Mouse (Mus musculus): Measurements from ENCODE around the gene Gm525.
A peak's percentile ranks its signal among the peaks of the same experiment; 100 is the strongest.
"Not testable (repeated sequence)": the region's sequence is repeated elsewhere in the genome, so short reads cannot be mapped to it uniquely, and the experiment has no call there.

Gene Gm525

DNA sequence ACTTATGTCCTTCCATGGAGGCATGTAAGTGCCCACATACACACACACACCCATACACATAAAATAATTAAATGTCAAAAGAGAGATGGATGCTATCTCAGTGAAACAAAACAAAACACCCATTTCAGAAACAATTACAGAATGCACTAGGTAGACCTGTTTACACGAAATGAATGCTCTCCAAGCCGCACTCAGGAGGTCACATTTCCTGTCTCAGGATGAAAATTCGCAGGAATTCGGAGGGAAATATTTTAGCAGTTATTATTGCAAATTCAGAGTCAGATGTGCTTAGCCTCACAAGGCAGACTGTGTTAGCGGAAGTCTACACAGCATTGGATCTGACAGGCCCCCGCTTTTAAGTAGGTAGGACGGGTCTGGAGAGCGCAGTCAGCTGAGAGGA, at the start of gene Gm525:
Gene Gm525, plus strand, starts transcription at position 301 of the 400 bp plus-strand sequence.
- no peak for DNase-seq

DNA sequence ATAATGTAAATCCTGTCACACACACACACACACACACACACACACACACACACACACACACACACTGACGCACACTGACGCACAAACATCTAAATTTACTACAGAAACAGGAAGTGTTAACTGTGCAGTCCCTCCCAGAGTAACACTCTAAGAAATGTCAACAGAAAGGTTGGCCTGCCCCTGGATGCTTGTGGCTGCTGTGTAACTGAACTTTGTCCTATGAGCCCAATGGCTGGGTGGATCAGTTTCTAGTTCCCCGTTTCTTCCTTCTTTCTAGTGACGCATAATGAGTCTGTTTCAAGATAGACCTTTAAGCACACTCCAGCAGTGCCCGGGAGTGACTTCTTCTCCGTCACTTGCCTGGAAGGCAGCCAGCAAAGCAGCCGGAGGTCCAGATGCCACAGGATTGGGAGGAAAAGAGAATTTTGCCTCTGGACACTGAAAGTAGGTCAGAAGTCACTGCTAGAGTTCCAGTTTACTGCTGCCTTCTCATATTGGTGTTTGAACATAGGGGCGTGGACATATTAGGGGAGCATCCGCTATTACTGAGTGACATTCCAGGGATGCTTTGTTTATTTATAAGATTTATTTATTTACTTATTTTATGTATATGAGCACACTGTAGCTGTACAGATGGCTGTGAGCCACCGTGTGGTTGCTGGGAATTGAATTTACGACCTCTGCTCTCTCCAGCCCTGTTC, 49.3 kb upstream of the Gm525 start:
- DNase-seq = peak; percentile 91

- DNase-seq = no peak
These were observed 48.0 kb upstream of the Gm525 start for GRCm38 (mm10) chr11:89025603-89026002.

GRCm38 (mm10) chr11:89026117-89026516, 47.5 kb upstream of the Gm525 start:
- no peak for DNase-seq

GRCm38 (mm10) chr11:89027955-89028361, 45.7 kb upstream of the Gm525 start:
- DNase-seq = no peak

DNA sequence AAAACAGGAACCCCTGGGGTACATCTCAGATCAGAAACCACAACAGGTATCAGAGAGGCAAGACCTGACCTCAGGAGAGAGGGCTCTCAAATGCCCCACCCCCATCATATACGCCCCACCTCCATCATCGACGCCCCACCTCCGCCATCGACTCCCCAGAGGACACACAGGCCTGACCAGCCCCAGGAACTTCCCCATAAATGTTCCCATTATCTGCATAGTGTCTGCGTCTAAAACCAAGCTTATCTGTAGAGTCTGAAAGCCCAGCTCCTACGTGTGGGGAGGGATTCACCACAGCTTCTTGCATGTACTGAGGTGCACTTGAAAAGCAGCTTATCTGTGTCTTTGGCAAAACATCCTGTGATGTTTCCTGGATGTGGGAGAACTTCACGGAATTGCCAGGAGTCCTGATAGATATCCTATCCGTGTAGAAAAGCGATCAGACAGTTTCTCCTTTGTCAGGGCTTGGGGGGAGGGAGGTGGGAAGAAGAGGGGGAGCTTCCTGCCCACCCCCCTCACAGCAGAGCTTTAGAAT, 44.7 kb upstream of the Gm525 start:
- no peak for DNase-seq

DNA sequence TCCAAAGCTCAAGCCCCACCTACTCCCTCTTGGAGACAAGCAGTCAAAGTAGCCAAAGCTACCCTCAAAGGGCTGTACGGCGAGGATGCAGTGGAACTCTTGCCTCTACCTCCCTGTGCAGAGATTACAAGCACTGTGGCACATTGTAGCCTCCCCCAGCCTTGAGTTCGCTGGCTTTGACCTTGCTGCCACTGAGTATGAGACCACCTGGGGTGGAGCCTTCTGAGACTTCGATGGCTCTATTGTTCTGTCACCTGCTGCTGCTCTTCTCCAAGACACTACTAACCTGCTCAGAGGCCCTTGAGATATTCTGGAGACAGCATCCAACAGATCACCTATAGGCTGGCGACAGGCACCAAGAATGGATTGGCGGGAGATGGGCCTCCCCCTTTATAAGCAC, 43.1 kb upstream of the Gm525 start:
- no peak for DNase-seq

DNA sequence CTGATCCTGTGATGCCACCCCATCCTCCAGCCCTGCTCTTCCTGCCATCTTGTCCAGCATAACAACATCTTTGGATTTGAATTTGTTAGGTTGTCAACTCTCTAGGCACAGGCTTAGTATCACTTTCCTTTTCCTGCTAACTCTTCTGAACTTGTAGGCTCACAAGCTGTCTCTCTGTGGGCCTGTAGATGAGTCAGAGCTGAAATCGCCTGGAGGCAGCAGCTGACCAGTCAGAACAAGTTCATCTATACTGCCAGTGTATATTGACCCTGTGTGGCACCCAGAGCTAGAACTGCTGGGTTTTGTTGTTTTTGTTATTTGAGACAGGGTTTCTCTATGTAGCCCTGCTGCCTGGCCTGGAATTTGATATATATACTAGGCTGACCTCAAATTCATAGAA, 42.5 kb upstream of the Gm525 start:
- no peak for DNase-seq

- no peak for DNase-seq
These were observed 39.0 kb upstream of the Gm525 start for GRCm38 (mm10) chr11:89034592-89034991.

GRCm38 (mm10) chr11:89035552-89035951, 38.1 kb upstream of the Gm525 start:
- no peak for DNase-seq

- DNase-seq = no peak
These were observed 35.1 kb upstream of the Gm525 start for GRCm38 (mm10) chr11:89038496-89038895.

DNA sequence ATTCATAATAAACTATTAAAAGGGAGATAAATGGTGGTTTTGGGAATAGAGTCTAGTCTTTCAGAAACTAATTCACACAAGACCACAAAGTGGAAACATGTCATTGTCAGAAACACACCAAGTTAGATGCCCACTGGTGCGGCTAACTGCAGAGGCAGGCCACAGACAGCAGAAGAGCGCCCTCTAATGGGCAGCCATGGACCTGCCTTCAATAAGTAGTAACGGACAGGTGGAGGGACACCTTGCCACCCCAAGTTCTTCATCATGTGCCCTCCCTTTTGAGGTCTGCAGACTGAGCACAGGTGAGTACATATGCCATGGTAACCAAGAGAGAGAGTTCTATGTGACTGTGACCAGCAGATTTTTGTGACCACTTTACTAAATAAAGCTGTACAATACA, 34.3 kb upstream of the Gm525 start:
- peak; percentile 33 for DNase-seq

GRCm38 (mm10) chr11:89041073-89041472, 32.6 kb upstream of the Gm525 start:
- DNase-seq = not testable (repeated sequence)

- no peak for DNase-seq
These were observed 30.6 kb upstream of the Gm525 start for GRCm38 (mm10) chr11:89043046-89043445.

DNA sequence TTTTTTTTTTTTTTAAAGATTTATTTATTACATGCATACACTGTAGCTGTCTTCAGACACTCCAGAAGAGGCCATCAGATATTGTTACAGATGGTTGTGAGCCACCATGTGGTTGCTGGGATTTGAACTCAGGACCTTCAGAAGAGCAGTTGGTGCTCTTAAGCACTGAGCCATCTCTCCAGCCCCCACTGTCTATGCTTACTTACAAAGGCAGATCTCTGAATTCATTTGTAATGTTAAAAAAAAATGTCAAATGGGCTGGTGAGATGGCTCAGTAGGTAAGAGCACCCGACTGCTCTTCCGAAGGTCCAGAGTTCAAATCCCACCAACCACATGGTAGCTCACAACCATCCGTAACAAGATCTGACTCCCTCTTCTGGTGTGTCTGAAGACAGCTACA, 28.1 kb upstream of the Gm525 start:
- DNase-seq = not testable (repeated sequence)

GRCm38 (mm10) chr11:89046021-89046420, 27.6 kb upstream of the Gm525 start:
- no peak for DNase-seq

DNA sequence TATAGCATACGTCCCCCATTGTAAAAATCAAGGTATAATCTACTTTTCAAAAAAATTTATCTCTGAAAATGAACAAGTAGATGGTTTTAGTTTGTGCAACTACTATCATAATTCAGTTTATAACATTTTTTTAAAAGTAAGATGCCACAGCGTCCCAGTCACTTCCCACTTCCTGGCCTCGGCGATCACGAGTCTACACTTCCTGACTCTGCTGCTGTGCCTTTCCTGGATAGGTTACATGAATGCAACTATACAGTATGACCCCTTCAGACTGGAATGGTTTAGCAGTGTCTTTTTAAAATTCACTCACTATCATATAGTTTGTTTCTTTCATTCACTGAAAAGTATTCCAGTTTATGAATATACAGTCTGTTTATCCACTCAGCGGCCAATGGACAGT, 21.9 kb upstream of the Gm525 start:
- no peak for DNase-seq

GRCm38 (mm10) chr11:89055931-89056690, 17.5 kb upstream of the Gm525 start:
- no peak for DNase-seq

DNA sequence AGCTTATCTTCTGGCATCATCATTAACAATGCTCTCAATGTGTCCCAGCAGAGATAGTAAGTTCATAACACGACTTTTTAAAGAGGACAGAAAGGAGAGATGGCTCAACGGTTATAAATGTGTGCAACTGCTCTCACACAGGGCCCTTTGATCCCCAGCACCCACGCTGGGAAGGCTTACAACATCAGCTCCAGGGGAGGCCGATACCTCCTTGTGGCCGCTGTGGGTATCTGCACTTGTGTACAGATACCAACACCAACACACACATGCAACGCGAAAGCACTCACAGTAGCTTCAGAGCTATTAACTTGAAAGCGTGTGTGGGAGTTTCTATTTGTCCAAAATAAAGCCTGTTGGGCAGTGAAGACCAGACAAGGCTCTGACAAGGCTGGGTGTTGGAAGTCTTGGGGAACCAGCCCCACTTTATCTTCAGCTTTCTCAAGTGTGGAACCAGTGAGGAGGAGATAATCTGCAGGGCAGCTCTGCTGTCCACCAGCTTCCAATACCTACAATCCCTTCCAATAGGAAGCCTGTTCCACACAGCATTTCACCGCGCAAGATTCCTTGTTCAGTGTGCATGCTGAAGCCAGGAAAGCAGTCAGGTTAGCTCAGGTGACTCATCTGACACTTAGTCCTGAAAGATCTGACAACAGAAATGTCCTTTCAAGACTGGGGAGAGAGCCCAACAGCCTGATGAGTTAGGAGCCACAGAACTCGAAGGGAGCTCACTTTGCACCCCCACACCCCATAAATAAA, 14.9 kb upstream of the Gm525 start:
- DNase-seq = no peak

DNA sequence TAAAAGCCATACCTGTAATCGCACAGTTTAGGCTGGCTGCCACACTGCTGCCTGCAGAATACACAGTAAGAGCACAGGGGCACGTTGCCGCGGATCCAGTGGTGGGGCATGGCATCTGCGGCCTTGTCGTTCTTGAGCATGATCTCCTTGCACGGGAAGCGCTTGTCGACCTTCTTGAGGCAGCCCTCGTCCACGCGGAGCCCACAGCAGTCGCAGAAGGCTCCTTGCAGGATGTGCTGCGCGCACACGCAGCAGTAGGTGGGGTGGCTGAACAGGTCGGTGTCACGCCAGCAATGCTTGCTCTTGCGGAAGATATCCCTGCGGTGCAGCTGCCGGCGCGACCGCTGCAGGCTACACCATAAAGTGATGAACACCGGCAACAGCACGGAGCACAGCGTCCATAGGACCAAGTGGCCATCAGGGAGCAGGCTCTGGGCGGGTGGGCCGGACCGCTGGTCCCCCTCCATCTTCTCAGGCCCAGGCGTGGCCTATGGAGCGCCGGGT, 13.7 kb upstream of the Gm525 start:
- no peak for DNase-seq

DNA sequence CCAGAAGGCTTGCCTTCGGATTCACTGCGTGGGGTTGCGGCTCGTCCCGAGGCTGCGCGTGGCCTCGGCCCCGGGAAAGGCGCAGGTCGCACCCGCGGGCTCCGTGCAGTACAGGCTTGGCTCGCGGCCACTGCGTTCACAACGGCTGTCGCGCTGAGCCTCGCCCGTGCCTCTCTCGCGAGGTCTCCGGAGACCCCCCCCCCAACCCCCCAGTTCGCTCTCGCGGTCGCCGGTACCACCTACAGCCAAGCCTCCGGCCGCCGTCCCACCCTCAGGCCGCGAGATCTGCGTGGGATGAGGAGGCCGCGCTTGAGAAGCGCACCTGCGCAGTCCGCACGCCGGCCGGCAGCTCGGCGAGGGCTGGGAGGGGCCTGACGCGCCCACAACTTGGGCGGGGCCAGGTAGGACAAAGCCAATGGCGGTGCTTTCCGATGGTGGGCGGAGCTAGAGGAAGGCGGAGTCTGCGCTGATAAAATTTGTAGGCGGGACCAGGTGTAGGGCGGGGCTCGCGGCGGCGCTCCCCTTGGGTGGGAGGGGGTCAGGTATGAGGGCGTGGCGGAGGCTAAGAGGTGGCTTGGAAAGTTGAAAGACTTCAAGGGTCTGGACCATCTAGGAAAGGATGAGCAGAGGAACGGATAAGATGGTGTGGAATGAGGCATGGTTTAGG, 13.1 kb upstream of the Gm525 start:
- peak; percentile 92 for DNase-seq

DNA sequence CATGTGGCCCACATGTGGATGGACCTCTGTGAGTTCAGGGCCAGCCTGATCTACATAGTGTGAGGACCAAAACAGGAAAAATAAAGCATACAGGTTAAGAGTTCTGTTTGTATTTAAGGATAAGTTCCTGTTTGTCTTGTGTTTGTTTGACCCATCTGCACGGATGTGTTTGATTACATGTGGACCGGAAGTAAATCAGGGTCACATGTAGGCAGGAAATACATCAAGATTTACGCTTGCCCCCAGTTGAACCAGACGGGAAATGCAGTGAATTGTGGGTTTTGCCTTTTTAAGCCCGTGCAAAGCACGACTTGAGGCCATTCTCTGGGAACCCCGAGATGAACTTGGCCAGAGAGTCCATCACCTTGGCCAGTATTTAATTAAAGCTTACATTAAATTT, 12.3 kb upstream of the Gm525 start:
- DNase-seq = peak; percentile 13

GRCm38 (mm10) chr11:89064312-89064711, 9.3 kb upstream of the Gm525 start:
- no peak for DNase-seq
